Mouse (Mus musculus) gastrocnemius, postnatal 10 days (tissue): ENCODE results near the gene Kri1. TPM values are rescaled to one million over a fixed set of nuclear protein-coding genes. Genes with fewer than 3 reads are reported as not detected.
A peak's percentile ranks its signal among the peaks of the same experiment; 100 is the strongest.
"Not testable (repeated sequence)": the region's sequence is repeated elsewhere in the genome, so short reads cannot be mapped to it uniquely, and the experiment has no call there.

Source experiments
- DNase-seq: peaks from one replicate; pipeline ENCODE4 v3.0.0; 2021; ENCODE audit warnings: mixed read lengths
- total RNA-seq, 2 experiments: library from RNA; stranded (reverse); gene quantifications; 2 replicates each; pipeline ENCODE4 v1.2.3; 2021

Kri1 gene
- total RNA-seq, 2 experiments from 2014 or later: 10.8 to 14.5 TPM

DNA sequence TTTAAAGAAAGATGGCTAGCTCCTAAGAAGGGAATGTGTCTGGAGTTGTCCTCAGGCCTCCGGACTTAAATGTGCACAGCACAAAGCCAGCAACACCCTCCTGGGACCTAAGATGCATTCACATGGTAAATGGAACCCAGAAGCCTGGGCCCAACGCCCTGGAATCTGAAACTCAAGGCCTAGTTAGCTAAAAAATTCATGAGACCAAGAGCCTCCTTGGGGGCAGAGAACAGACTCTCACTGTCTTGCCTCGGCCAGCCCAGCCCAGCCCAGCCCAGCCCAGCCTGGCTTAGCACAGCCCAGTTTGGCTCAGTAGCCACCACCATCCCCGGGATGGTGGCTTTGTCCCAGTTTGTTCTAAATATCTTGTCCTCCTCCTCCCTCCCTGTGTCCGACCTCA lies 27.7 kb upstream of the Kri1 start:
- peak; percentile 32 for DNase-seq

- no peak for DNase-seq
These were observed 26.8 kb upstream of the Kri1 start for GRCm38 (mm10) chr9:21314367-21315140.

DNA sequence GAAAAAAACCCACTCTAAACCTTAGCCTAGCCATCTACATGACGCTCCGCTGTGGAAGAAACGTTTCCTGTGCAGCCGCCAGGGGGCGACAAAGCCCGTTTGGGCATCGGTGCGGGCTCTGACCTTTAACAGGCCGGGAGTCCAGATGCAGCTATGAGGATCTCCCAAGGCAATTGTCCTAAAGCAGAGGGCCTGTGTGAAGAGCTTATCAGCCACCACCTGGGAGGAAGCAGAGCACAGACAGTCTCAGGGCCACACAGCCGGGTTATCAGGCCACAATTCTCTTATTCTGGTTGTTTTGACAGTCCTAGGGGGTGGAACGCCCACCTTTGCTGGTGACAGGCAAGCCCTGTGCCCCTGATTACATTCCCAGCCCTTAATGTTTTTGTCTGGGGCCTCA lies 25.6 kb upstream of the Kri1 start:
- peak; percentile 96 for DNase-seq

DNA sequence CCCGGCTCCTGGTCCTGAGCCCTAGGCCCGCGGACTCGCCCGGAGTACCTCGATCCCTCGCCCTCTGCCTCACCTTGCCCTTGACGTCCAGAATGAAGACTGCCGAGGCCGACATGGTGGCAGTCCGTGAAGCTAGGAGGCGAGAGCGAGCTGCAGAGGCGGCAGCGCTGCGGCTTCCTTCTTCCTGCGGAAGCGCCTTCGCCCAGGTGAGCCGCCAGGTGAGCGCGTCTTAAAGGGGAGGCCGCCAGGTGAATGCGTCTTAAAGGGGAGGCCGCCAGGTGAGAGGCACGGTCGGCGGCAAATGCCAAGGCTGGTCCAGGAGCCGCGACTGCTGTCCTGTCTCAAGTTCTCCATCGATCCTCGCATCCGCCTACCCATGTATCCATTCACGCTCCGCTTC lies 24.4 kb upstream of the Kri1 start, which contains the start of gene Ap1m2:
Ap1m2 (minus strand) TSS at position 204 of the 400 bp plus-strand sequence.
- DNase-seq: no peak

- no peak for DNase-seq
These were observed 23.9 kb upstream of the Kri1 start for GRCm38 (mm10) chr9:21311695-21312094.

DNA sequence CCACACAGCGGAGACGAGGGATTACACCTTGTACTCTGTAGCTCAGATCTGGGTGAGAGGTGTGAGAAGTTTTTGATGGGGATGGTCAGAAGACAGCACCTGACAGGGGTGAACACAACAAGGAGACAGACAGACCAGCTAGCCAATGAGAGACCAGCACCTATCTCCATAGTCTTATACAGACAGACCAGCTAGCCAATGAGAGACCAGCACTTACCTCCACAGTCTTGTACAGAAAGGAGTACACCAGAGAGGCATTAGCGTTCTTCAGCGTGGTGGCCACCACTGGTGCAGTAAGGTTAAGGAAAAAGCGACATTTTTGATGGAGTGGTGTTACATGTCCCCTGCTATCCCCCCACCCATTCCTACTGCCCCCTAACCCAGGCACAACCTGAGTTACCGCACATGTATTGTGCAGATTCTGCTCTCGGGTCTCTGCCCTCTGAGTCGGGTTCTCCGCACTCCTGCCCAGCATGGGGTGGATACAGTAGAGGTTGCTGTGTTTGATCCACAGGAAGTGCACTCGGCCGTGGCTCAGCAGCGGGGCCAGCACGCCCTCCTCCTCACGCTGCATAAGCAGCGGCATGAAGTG lies 21.5 kb upstream of the Kri1 start:
- no peak for DNase-seq

DNA sequence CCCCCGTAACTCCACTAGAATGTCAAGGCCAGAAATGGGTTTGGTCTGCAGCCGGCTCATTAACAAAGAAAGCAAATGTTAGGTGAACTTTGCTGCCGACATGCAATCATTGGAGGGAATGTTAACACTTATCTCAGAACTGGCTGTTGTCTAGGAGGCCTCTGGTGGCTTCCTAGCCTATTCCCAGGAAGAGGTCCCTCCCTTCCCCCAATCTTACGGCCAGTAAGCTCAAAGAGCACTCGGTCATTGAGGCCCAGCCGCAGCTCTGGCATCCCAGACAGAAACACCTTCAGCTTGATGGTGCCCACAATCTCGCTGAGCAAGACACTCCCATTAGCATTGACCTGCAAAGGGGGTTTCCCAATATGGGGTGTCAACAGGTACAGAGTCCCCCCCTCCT lies 17.3 kb upstream of the Kri1 start:
- no peak for DNase-seq

DNA sequence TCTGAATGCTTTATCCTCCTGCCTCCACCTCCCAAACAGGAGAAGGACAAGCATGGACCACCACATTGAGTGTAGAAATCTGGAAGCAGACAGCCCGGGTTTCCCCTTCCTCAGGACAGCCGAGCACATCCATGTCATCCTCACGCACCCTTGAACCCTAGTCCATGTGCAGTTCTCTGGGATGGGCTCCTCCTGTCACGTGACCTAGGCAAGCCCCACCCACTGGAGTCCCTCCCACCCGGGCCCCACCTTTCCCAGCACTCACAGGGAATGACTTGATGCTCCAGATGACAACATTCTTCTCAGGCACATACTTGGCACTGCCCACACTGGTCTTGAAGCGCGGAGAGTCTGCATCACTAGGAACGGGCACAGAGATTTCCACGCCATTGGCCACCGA lies 11.2 kb upstream of the Kri1 start:
- DNase-seq: no peak

DNA sequence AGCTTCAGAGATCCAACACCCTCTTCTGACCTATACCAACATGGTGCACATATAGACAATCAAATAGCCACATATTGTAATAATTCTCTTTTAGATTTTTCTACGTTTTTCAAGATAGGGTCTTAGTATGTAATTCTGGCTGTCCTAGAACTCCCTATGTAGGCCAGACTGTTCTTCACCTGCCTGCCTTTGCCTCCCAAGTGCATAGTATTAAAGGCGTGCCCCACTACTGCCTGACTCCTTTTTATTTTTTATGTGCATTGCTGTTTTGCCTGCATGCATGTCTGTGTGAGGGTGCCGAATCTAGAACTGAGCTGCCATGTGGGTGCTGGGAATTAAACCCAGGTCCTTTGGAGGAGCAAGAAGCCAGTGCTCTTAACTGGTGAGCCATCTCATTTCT lies 4.5 kb upstream of the Kri1 start:
- no peak for DNase-seq

- DNase-seq: not testable (repeated sequence)
These were observed 4.1 kb upstream of the Kri1 start for GRCm38 (mm10) chr9:21291868-21292267.

DNA sequence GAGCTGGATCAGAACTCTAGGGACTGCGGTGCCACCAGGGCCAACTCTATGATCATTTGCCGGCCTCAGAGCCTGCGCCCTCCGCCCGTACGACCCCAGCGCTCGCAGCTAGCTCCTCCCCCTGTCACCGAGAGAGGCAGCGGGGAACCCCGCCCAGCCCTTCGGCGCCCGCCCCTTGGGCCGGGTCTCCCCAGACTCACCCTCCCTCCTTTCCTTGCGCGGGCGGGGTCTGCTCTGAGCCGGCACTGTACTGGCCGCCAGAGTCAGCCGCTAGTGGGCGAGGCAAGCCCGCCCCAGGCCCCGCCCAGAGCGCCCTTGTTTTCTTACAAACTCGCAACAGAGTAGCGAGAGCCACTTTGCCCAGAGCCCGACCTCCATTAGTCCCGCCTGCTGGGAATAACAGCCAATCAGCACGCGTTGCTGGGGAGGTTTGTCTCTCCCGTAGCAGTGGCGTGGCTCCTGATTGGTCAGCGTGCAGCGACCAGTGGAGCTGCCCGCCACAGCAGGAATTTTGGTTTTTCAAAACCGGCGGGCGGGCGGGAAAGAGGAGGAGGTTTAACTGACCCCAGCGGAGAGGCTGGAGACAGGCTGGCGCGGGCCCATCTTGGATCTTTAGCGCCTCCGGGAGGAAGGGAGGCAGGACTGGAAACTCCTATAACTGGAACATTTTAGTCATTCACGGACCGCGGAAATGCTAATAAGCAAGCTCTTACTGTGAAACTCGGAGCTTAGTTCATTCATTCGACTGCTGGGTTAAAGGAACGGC lies 3.4 kb upstream of the Kri1 start, which contains the start of gene Cdkn2d:
Cdkn2d (minus strand) TSS at position 386 of the 766 bp plus-strand sequence.
- DNase-seq: peak; percentile 98

GRCm38 (mm10) chr9:21290589-21290988 lies 2.8 kb upstream of the Kri1 start:
- peak; percentile 50 for DNase-seq

DNA sequence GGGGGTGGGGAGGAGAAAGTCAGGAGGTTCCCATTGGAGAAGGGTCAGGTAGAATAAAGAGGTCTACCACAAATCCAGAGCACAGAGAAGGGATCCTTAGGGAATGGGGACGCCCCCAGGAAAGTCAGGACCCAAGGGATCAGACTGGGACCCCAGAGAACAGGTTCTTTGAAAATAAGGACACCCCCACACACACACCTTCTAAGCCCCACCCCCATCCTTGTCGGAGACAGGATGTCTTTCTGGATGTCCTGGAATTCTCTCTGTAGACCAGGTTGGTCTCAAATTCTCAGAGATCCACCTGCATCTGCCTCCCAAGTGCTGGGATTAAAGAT lies 1.5 kb upstream of the Kri1 start:
- no peak for DNase-seq

DNA sequence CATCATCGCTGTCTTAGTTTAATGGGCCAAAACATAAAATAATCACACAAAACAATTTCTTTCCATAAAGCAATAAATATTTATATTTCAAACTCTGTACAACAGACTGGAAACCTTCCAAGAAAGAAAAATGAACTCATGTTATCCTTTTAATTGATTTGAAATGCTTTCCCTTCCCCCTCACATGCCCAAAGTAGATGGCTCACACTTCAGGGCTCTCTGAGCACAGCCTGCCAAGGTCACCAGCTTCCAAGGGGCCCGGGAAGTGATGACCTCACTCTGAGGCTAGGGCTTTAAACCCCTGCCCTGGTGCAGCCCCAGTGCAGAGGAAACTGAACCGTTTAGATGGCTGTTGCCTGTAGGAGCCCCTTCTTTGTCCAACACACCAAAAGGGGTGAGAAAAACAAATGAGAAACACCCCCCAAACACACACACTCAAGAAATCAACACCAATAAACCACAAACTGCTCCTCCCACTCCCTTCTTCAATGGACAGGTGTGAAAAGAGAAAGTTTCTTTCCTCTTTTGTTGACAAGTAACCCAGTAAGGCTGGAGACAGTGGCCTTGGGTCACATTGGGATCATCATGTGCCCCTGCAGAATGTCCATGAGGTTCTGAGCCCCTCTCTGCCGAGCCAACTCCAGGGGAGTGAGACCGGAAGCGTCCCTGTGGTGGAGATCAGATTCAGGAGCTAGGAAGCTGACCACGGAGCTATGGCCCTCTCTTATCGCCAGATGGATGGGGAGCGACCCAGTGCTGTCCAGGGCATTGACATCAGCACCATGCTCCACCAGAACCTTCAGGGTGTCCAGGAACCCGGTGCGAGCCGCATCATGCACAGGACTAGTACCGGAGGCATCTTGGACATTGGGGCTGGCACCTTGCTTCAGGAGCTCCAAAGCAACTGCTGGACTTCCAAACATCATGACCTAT lies 901 bp upstream of the Kri1 start:
- no peak for DNase-seq

- no peak for DNase-seq
These were observed 1.0 kb downstream of the Kri1 start for GRCm38 (mm10) chr9:21286753-21287152.

DNA sequence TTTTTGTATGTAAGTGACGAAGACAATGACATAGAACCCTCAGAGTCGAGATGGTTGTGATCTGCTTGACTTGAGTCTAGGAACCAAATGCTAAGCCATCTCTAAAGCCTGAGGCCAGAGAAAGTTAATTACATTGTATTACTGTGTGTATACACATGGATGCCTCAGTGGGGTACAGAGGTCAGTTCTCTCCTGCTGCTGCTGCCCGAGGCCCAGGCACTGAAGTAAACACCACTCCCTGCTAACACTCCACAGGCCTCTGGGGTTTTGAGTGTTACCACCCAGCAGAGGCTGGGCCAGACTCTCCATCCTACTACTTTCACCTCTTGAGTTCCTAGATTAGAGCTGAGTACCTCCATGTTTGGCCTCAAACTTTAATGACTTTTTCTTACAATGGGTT lies 3.8 kb downstream of the Kri1 start:
- DNase-seq: no peak

GRCm38 (mm10) chr9:21283591-21283990 lies 4.2 kb downstream of the Kri1 start:
- DNase-seq: no peak

DNA sequence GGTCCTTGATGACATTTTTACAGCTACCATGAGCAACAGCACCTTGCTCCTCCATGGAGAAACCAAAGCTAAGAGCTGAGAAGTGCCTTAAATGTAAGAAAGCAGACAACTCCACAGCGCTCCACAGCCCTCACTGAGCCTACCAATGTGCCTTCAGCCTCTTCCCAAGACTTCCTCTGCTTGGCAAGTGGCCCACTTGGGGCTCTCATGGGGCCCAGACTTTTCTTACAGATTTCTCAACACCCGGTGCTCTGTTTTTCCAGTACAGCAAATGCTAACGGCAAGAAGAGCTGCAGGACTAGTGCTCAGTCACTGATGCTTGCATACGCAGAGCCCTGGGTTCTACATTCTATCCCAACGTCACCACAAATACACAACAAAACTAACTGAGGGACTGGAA lies 10.0 kb downstream of the Kri1 start:
- DNase-seq: no peak

DNA sequence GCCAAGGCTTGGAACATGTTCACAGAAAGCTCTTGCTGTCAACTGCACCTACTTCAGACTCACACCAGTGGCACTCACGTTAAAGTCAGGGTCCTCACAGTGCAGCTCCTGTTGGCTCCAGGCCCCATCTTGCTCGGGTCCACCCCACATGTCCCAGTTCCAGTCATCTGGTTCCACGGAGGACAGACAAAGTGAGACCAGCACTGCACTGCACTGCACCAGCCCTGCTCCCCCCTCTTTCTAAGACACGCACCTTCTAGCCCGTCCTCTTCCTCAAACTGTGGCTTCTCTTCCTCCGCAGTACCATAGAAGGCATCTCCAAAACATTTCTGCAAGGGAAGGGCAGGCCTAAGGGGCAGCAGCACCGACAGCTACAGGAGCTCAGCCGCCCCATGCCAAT lies 11.5 kb downstream of the Kri1 start:
- DNase-seq: no peak

DNA sequence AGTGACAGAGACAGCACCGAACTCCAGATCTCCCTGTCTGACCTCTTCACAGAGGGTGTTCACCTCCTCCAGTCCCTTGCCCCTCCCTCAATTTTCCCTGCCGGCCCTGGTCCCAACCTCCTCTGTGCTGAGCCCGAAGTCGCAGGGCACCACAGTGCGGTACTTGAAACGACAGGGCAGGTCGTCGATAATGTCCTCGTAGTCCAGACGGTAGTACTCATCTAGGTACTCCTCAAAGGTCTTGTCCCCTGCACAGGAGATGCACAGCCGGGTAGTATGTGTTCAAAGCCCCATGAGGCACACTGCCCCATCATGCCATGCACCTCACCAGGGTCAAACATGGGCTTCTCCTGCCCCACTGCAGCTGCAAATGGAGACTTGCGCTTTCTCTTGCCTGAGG lies 12.0 kb downstream of the Kri1 start:
- DNase-seq: no peak

DNA sequence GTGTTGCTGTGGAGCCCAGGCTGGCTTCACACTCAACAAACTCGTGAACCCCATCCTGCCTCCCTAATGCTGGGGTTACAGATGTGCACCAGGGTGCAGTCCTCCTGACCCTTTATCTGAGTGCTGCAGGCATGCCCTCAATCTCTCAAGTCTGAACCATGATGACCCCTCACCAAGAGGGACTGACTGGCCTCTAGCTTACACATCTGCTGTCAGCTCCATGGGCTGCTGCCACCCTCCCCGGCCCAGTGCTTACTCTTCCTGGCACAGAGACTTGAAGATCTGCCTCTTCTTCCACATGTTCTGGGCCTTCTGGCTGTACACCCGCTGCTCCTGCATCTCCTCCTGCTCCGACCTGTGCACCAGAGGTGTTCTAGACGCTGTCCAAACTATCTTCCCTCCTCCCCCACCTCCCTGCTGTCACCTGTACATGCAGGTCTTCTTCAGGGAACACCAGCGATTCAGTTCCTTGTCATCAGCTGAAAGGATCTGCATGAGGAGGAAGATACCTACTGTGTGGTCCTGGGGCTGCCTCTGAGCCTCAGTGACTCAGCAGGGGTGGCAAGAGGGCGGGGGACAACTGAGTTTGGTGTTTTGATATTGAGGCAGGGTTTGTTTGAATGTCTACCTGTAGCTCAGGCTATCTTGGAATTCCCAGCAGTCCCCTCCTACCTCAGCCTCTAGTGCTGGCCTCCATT lies 12.6 kb downstream of the Kri1 start:
- DNase-seq: no peak

- no peak for DNase-seq
These were observed 13.4 kb downstream of the Kri1 start for GRCm38 (mm10) chr9:21274336-21274735.
